Mouse (Mus musculus) layer of hippocampus, postnatal 25 days (tissue): ENCODE measurements at regions not wholly inside any gene's neighbourhood (a gene's known extent, or its start where the extent isn't known, plus 50 kb on each side); places are given as distances from the start of the nearest gene placed in this dataset.

Source experiments
- DNase-seq, 2 experiments: peaks; one replicate each; pipeline ENCODE4 v3.0.0; 2022; ENCODE audit warnings: mixed read lengths in 2 of 2, low spot score in 1 of 2; ENCODE audit errors: extremely low spot score in 1 of 2

- no peak for DNase-seq
These were observed 121.8 kb downstream of the Rchy1 start for GRCm38 (mm10) chr5:91841066-91841465.

GRCm38 (mm10) chr5:91828481-91828880 is 134.4 kb downstream of the Rchy1 start:
- DNase-seq: no peak

GRCm38 (mm10) chr5:91826636-91827035 is 136.2 kb downstream of the Rchy1 start:
- DNase-seq: no peak

- DNase-seq: no peak
These were observed 139.9 kb downstream of the Rchy1 start for GRCm38 (mm10) chr5:91822844-91823576.

- no peak for DNase-seq
These were observed 144.1 kb downstream of the Rchy1 start for GRCm38 (mm10) chr5:91818800-91819199.

DNA sequence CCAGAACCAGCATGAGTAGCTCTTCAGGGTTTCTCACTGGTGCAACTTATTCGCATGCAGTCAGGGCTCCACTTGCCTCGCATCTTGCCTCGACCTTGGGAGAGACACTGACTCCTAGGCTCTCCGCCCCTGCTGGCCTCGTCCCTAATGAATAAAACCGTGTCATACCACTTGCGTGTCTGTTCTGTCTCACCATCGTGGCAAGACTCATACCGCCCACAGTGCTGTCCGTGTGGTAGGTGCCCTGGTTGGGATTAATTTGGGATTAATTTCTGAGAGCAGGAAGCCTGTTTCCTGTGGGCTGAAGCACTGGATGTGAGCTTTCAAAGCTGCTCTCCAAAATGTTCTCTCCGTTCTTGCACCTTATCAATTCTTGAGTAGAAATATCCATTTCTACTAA is 144.7 kb downstream of the Rchy1 start:
- DNase-seq: no peak

- DNase-seq: no peak
These were observed 146.4 kb downstream of the Rchy1 start for GRCm38 (mm10) chr5:91816376-91816950.

DNA sequence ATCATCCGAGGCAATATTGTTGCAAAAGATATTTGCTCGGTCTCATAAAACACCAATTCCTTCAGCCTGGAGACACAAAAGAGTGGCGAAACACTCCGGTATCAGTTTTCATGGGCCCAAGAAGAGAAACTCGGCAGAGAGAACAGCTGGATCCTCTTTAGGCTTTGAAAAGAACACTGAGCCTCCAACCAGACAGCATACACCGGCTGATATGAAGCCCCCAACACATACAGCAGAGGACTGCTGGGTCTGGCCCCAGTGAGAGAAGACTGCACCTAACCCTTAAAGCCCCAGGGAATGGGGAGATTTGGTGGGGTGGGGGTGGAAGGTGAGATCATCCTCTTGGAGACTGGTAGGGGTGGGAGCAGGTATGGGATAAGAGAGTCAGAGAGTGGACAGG is 147.9 kb downstream of the Rchy1 start:
- DNase-seq: no peak

GRCm38 (mm10) chr5:91814417-91814762 is 148.5 kb downstream of the Rchy1 start:
- DNase-seq: no peak

DNA sequence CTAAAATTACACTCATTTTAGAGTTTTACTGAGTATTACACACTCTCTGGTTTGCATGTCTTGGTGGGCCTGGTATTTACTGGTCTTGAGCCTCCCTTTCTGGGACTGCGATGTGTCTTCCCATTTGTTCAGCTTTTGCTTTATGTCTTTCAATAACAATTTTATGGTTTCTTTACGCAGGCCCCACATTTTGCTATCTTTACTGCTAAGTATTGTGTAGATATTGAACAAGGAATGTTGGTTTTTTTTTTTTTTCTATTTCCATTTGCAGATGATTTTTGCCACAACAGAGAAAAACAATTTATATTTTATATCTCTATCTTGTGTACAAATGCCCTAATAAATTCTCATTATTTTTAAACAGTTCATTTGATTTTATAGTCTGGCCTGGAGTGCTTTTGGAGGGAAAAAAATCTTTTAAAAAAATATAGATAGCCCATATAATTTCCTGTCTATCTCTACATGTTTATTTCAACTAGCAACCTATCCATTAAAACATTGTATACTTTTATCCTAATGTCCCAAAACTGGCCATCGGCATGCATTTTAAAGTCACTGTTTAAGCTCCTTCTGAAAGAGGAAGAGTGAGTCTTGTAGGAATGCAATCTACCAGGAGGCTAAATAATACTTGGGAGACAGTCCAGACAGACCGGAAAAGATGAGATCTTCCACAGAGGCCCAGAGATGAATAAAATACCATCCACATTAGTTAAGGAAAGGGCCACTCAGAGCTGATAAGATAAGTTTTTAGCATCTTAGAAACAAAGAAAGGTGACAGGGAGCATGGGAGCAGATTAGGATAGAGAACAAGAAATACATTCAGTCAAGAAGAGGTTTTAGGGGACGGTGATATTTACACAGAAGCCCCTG is 149.1 kb downstream of the Rchy1 start:
- DNase-seq: no peak

DNA sequence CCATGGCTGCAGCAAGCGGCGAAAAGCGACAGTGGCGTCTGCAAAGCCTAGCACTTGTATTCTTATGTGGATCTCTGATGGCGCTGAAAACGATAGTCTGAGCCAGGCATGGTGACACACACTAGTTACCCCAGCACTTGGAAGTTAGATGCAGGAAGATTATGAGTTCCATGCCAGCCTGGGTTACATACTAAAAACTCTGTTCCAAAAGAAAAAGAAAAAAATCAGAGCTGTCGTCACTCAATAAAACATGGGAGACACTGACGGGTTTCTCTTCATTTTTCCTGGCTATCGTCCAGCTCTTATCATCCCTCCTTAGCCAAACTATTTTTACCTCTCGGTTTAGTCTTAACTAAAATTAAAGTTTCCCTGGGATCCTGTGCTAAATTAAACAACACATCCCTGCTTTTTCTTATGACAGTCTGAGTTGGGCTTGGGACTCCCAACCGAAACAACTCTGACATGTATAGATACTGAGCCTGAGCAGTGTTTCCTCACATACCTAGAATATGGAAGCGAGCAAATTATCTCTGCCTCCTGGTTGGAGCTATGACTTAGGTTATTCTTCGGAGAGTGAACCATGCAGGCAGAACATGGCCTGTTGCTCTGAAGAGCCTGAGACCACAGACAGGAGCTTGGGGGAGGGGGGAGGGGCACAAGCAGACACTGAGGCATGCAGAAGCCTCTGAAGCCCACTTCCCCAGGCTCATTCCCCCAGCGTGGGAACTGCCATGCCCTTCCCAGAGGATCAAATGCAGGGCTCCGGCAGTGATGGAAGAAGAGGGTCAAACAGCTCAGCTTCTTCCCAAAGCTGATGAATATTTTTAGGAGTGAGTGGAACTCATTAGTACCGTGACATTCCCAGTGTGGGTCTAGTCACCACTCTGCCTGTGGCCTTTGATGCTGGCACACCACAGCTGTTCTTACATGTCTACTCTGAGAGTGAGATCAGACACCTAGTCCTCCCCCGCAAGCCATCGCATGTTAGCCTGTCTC is 155.5 kb downstream of the Rchy1 start:
- DNase-seq: no peak

GRCm38 (mm10) chr5:91801297-91801980 is 161.4 kb downstream of the Rchy1 start:
- DNase-seq: no peak

DNA sequence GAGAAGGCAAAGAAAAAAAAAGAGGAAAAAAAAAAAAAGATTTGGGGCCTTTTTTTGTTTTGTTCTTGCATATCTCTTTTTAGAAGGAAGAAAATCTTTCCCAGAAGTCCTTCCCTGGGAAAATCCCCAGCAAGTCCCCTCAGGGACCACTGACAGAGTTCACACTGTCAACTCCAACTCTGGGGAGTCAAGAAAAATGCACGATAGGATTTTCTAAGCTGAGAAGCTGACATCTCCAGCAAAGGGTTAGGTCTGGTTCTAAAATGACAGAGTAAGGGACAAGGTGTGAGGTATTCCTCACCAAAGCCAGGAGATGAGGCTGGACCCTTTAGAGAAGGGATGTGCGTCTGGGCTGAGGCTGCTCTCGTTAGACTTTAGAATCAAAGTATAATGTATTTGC is 165.5 kb downstream of the Rchy1 start:
- DNase-seq: no peak

DNA sequence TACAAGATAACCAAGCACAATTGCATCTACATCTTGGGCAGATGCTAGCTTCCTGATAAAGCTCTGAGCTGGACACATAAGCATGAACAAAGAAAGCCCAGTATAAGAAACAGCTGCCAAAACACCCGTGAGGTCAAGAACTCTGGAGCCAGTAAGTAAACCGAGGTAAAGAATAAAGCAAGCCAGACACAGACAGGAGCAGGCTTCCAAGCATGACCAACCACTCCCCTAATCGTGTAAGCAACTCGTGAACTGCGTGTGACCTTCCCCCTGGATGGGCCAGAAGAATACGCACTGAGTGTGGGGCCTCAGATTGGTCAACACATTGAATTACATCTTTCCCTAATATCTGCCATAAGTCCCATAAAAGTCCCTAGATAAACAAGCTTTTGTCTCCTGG is 170.1 kb downstream of the Rchy1 start:
- DNase-seq: no peak

DNA sequence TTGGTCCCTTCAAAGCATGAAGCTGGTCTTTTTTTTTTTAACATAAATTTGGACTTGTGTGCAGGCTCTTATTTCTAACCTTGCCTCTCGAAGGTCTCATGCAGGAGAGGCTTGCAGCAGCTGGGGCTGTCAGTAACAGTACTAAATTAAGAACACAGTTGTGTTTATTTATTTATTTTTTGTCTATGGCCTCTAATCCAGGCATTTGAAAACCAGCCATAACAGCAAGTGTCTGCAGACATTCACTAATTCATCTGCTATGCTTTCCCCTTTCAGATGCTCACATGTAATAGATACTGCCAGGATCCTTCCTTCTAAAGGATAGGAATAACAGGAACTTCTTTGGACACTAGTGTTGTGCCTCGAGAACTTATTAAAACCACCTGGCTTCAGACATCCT is 172.5 kb downstream of the Rchy1 start:
- no peak for DNase-seq

DNA sequence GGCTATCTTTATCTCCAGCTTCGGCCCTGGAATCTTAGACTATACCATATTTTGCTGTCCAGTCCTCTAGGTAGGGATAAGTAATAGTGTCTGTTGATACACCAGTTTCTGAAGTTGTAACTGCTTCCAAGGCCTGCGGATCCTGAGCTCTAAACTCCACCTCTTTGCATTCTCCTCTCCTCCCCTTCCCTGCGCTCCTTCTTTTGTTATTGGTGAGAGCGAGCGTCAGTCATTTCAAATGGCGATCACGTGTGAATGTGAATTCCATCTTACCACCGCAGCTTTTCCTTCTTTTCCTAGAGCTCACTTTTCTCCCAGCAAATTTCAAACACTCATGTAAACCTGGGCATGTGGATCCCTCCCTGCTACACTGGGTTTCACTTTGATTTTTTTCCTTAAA is 178.9 kb downstream of the Rchy1 start:
- DNase-seq: no peak

GRCm38 (mm10) chr5:91776971-91777370 is 185.9 kb downstream of the Rchy1 start:
- no peak for DNase-seq

- no peak for DNase-seq
These were observed 188.8 kb downstream of the Rchy1 start for GRCm38 (mm10) chr5:91774065-91774464.

DNA sequence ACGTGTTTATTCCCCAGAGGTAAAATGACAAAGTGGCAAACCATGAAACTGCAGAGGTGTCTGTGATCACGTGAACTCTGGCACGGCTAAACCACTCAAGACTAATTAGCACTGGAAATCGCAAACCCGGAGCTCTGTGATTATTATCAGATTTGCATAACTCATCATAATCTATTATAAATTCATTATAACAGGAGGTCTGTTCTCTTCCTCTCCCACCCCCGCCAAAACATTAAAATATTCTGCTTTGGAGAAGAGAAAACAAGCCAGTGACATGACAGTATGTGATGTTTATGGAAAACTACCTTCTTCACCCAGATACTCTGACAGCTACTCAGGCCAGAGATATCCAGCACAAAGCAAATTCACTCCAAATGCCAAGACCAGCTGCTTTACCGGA is 195.0 kb downstream of the Rchy1 start:
- DNase-seq: no peak

GRCm38 (mm10) chr5:91767060-91767459 is 195.8 kb downstream of the Rchy1 start:
- no peak for DNase-seq
